Mouse (Mus musculus) liver, adult 2 months (tissue): ENCODE measurements at regions not wholly inside any gene's neighbourhood (a gene's known extent, or its start where the extent isn't known, plus 50 kb on each side); places are given as distances from the start of the nearest gene placed in this dataset.

Experiments
- DNase-seq: peaks from one replicate; pipeline ENCODE4 v3.0.0-alpha.2; 2011; ENCODE audit warnings: low read depth, low spot score; ENCODE audit errors: extremely low read depth
- H3K27ac ChIP-seq: fragments of 200-500 bp; replicated peaks from 2 replicates; pipeline ENCODE4 v1.5.1; 2012; ENCODE audit warnings: low read depth, mild to moderate bottlenecking, control low read depth, inconsistent platforms, low read length; ENCODE audit not compliant: insufficient read depth
- H3K27me3 ChIP-seq: fragments of 200-500 bp; 2 replicates; pipeline ENCODE4 v1.6.1; 2012; ENCODE audit warnings: mild to moderate bottlenecking, moderate library complexity, low read length, inconsistent platforms; ENCODE audit not compliant: control insufficient read depth, insufficient read depth
- H3K36me3 ChIP-seq: fragments of 200-500 bp; 2 replicates; pipeline ENCODE4 v1.6.1; 2012; ENCODE audit warnings: low read length, inconsistent platforms; ENCODE audit not compliant: control insufficient read depth, insufficient read depth
- H3K4me1 ChIP-seq: fragments of 200-500 bp; 2 replicates; pipeline ENCODE4 v1.6.1; 2011; ENCODE audit warnings: low read length; ENCODE audit not compliant: control insufficient read depth, insufficient read depth
- H3K4me3 ChIP-seq: fragments of 200-500 bp; 2 replicates; pipeline ENCODE4 v1.5.1; 2011; ENCODE audit warnings: low read depth, mild to moderate bottlenecking, control low read depth, low read length, moderate library complexity; ENCODE audit not compliant: insufficient read depth
- H3K79me2 ChIP-seq: fragments of 200-500 bp; 2 replicates; pipeline ENCODE4 v1.6.1; 2012; ENCODE audit warnings: inconsistent platforms, mild to moderate bottlenecking, low read length, moderate library complexity; ENCODE audit not compliant: control insufficient read depth, insufficient read depth
- H3K9ac ChIP-seq: fragments of 200-500 bp; 2 replicates; pipeline ENCODE4 v1.6.1; 2012; ENCODE audit warnings: low read depth, mild to moderate bottlenecking, control low read depth, inconsistent platforms, low read length
- CTCF ChIP-seq: fragments of 200-500 bp; IDR thresholded peaks from 2 replicates; pipeline ENCODE4 v1.5.1; 2011; ENCODE audit warnings: low read depth, low read length, control low read depth
- POLR2A ChIP-seq: fragments of 200-500 bp; IDR thresholded peaks from 2 replicates; pipeline ENCODE4 v1.6.1; 2011; ENCODE audit warnings: low read length, control low read depth; ENCODE audit not compliant: insufficient read depth; ENCODE audit errors: extremely low read depth
- WGBS: fragments of 180-500 bp; shearing (Covaris S2); methylation state at CpG from one replicate; pipeline ENCODE4 v1.1.7; 2018; 5-methylcytosine and 5-hydroxymethylcytosine counted together

GRCm38 (mm10) chr8:8256327-8256726 is 404.7 kb downstream of the Efnb2 start:
- Histone ChIP-seq H3K4me1 (no peaks in the 10 kb centered on the region), H3K79me2 (no peaks in the 10 kb centered on the region), H3K9ac (no peak overlapping the region), H3K4me3 (no peak overlapping the region), H3K27me3 (no peaks in the 10 kb centered on the region), H3K27ac (no peak overlapping the region), H3K36me3 (no peaks in the 10 kb centered on the region)
- 66% methylated on average over 1 of the region's 1 CpGs for WGBS
- TF ChIP-seq CTCF (no peak), POLR2A (no peak)
- DNase-seq = no peak

GRCm38 (mm10) chr8:8254446-8254845 is 406.6 kb downstream of the Efnb2 start:
- no peaks in the 10 kb centered on the region for H3K36me3 ChIP-seq
- no peak for DNase-seq
- H3K9ac ChIP-seq = no peak overlapping the region
- no peaks in the 10 kb centered on the region for H3K79me2 ChIP-seq
- H3K4me1 ChIP-seq = no peaks in the 10 kb centered on the region
- H3K4me3 ChIP-seq = no peak overlapping the region
- 90% methylated on average over 3 of the region's 3 CpGs for WGBS
- TF ChIP-seq CTCF (no peak), POLR2A (no peak)
- H3K27ac ChIP-seq = no peak overlapping the region
- H3K27me3 ChIP-seq = no peaks in the 10 kb centered on the region

GRCm38 (mm10) chr8:8244599-8244998 is 416.4 kb downstream of the Efnb2 start:
- no peak for DNase-seq
- H3K4me1 ChIP-seq = no peaks in the 10 kb centered on the region
- H3K27me3 ChIP-seq = no peaks in the 10 kb centered on the region
- H3K9ac ChIP-seq = no peak overlapping the region
- WGBS = 95% methylated on average over 1 of the region's 1 CpGs
- no peak overlapping the region for H3K27ac ChIP-seq
- no peaks in the 10 kb centered on the region for H3K36me3 ChIP-seq
- no peaks in the 10 kb centered on the region for H3K79me2 ChIP-seq
- TF ChIP-seq POLR2A = no peak
- TF ChIP-seq CTCF = no peak
- no peak overlapping the region for H3K4me3 ChIP-seq

GRCm38 (mm10) chr8:8241755-8242501 is 419.1 kb downstream of the Efnb2 start:
- 48% methylated on average over 3 of the region's 3 CpGs for WGBS
- no peak for TF ChIP-seq POLR2A
- no peak for TF ChIP-seq CTCF

GRCm38 (mm10) chr8:8241051-8241688 is 419.9 kb downstream of the Efnb2 start:
- WGBS = 87% methylated on average over 9 of the region's 9 CpGs
- Histone ChIP-seq H3K27ac (no peak overlapping the region), H3K27me3 (no peaks in the 10 kb centered on the region), H3K36me3 (no peaks in the 10 kb centered on the region), H3K4me1 (no peaks in the 10 kb centered on the region), H3K79me2 (no peaks in the 10 kb centered on the region), H3K9ac (no peak overlapping the region), H3K4me3 (no peak overlapping the region)
- no peak for DNase-seq
- TF ChIP-seq POLR2A = no peak
- TF ChIP-seq CTCF = no peak

More at GRCm38 (mm10) chr8:8241755-8242501, 419.1 kb downstream of the Efnb2 start:
- H3K4me1 ChIP-seq = no peaks in the 10 kb centered on the region
- DNase-seq = no peak
- no peaks in the 10 kb centered on the region for H3K36me3 ChIP-seq
- no peak overlapping the region for H3K4me3 ChIP-seq
- H3K27me3 ChIP-seq = no peaks in the 10 kb centered on the region
- no peak overlapping the region for H3K27ac ChIP-seq
- no peak overlapping the region for H3K9ac ChIP-seq
- no peaks in the 10 kb centered on the region for H3K79me2 ChIP-seq

GRCm38 (mm10) chr8:8239489-8239888 is 421.6 kb downstream of the Efnb2 start:
- Histone ChIP-seq H3K79me2 (no peaks in the 10 kb centered on the region), H3K4me1 (no peaks in the 10 kb centered on the region), H3K9ac (no peak overlapping the region), H3K27ac (no peak overlapping the region), H3K36me3 (no peaks in the 10 kb centered on the region), H3K27me3 (no peaks in the 10 kb centered on the region), H3K4me3 (no peak overlapping the region)
- DNase-seq = peak; percentile 14
- 62% methylated on average over 12 of the region's 12 CpGs for WGBS
- TF ChIP-seq POLR2A = no peak
- no peak for TF ChIP-seq CTCF
